Mouse (Mus musculus) naive thymus-derived CD4-positive, alpha-beta T cell, adult 2 months (primary cell): ENCODE measurements around the gene Shc4.

Source experiments
- DNase-seq: peaks from one replicate; pipeline ENCODE4 v3.0.0-alpha.2; 2011; ENCODE audit warnings: low read depth

Gene Shc4

DNA sequence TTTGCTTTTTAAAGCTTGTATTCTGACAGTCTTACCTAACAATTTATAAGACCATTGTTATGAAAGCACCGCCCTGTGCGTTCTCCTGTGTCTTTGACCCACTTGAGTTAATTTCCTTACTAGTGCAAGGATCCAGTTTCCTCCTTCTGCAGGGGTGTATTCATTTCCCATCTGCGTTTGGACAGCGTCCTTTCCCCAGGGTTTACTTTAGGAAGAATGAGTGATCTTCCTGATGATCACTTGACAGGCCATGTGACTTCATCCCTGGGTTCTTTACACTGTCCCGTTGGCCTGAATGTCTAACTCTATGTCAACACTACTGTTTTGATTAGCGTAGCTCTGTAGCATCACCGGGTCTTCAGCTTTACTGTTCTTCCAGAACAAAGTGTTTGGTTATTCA is 86.6 kb downstream of the Shc4 start:
- no peak for DNase-seq

DNA sequence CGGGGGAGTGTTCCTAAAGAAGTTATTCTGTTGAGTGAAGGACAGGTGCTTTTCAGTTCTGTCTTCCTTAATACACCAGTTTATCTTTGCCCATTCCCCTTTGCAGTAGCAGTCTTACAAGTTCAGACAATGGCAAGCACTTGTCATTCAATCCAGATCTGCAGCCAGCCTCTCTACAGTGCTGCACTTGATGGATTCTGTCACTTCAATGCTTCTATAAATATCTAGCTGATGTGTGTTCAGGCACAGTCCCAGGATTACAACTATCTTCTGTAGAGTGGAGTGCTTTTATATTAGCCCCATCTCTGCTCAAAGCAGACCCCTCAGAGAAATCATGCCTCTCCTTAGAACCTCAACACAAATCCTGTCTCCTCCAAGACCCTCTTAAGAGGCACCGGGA is 93.9 kb downstream of the Shc4 start:
- DNase-seq, result no peak

DNA sequence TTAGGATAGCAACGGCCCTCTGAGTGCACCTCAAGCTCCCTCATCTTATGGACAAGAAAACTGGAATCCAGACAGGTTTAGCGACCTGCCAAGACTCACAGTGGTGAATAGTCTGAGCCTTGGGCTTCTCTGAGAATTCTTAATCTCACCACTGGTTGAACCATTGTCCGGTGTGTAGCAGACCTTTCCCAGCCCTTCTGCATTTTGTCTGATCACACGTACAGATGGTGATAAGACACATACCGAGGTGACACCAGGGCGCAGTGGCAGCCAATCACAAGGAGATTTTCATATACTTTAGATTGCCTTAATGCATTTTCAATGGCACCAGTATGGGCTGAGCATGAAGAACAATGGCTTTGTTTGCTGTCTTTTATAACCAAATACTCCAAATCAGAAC is 95.5 kb downstream of the Shc4 start:
- no peak for DNase-seq

DNA sequence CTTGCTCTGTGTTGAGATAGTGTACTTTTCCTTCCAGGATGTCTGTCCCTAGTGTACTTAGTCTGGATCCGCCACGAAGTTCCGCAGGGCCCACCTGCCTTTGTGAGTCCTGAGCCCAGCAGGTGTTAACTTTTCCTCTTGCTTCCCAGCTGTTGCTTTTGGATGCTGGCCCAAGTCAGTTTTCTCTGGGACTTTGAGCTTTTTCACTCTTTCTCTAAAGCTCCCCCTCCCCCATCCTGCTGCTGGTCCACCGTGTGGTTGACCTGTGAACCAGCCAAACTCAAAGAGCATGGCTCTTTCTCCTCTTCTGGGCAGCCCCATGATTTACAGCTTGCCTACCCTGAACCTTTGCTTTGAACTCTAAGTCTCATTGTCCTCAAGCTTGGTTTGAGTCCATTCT is 97.4 kb downstream of the Shc4 start:
- no peak for DNase-seq

DNA sequence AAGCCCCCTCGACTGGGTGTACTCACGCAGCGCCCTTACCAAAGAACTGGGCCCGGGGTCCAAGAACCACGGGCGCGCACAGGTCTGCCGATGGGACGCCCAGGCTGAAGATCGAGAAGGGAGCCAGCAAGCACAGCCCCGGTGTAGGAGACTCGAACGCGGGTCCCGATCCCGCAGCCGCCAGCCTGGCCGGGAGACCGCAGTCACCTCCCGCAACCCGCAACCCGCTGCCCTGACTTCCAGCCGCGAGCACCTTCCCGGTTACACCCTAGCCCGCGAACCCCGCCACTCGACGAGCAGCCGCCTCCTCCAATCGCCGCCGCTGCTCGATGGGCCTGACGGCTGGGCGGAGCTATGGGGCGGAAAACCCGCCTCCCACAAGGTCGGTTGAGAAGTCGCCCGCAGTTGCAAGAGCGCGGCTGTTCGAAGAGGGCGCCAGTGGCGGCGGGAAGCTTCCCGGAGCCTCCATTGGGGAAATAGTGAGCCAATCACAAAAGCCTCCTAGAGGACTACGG is 99.1 kb downstream of the Shc4 start, which contains the start of gene Cep152:
Cep152 (minus strand) TSS at position 277 of the 515 bp plus-strand sequence.
- peak; percentile 95 for DNase-seq

DNA sequence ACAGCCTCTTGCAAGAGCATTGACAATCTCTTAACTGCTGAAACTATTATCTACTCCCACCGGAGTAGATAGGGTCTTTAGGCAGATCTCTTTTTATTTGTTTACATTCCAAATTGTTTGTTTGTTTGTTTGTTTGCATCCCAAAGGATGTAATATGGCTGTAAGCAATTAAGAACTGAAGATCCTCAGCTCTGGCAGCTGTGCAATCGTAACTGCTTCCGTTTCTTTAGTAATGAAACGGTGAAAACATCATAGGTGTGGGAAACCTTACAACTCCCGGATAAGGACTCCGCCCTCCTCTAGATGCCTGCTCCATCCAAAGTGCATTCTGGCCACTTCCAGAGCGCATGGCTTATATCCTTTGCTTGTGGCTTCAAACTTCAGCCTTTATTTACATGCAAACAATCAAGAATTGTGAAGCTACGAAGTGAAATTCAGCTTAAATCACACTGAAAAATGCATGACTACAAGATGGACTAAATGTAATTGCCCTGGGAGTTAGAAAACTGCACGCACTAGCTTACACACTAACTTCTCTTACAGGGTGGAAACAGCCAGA is 99.7 kb downstream of the Shc4 start:
- no peak for DNase-seq

DNA sequence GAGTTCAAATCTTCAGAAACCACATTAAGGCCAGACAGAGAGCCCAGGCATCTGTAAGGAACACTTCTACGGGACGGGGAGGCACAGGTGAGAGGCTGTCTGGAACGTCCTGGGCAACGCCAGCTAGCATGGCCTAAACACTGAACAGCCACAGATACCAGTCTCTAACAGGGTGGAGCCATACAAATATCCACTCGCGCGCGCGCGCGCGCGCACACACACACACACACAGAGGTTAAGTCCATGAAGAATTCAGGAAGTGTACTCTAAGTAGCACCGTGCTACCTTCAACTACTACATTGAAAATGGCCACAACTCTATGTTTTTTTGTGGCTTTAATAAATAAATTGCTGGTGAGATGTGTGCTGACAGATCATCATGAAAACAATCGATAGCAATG is 100.7 kb downstream of the Shc4 start:
- no peak for DNase-seq

DNA sequence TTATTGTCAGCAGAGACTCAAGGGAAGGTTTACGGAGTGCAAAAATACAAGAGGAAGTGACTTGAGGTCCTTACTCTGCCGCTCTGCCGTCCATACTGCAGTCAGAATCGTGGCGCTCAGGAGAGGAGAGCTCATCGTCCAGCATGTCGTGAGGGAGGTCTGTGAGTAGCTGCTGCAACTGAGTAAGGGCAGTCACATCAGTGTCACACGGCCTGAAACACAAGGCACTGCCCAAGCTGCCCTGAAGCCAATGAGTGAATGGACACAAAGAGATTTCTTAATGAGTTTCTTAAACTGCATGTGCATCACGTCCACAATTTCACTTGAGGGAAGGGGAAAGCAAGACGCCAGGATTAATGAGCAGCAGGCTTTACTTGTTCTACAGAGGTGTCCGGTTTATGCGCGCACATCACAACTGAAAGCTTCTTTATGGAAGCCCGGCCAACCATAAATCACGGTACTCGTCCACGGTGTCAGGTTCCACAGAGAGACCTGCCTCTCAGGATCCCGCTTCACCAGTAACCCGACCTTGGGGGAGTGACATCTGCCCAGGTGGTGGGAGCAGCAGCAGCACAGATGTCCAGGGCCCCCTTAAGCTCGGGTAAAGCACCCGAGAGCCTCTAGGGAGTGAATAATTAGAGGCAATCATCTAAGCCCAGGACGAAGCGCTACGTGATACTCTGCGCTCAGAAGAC is 103.6 kb downstream of the Shc4 start:
- no peak for DNase-seq

DNA sequence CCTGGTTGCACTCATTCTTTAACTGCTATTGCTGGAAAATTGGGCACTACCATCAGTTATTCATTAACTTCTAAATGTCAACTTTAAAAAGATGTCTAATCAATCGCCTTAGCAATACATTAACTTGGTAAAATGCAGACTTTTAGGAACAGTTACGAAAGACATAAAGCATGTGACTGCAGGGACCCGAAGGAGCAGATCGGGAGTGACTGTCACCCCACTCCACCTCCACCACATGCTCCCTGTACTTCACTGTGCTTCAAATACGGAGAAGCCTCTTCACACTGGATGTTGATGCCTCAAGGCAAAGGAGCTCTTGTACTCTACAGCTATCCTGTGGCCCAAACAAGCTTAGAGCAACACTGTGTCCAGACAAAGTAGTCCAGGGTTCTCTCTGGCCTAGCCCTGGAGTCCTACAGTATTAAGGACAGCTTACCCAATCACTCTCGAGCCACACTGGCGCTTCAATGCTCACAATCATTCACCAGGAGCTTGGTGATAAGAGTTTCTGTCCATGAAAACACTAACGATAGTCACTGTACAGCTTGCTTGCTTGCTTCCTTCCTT is 108.0 kb downstream of the Shc4 start:
- DNase-seq, result no peak

DNA sequence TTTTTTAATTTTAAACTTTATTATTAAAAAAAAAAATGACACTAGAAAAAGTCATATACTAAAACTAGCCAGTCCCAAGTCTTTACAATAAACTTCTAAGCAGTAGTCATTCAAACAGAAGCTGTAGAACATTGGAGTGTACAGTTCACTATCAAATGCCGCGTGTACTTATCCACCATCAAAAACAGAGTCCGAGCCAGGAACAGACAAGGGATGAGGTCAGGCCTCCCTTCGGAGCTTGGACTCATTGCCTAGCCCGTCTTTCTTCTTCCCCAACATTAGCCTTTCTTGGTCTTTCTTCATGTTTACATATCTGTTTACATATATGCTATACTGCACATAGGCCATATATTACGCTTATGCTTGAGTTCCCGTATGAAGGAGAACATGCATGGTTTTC is 108.5 kb downstream of the Shc4 start:
- DNase-seq, result no peak

DNA sequence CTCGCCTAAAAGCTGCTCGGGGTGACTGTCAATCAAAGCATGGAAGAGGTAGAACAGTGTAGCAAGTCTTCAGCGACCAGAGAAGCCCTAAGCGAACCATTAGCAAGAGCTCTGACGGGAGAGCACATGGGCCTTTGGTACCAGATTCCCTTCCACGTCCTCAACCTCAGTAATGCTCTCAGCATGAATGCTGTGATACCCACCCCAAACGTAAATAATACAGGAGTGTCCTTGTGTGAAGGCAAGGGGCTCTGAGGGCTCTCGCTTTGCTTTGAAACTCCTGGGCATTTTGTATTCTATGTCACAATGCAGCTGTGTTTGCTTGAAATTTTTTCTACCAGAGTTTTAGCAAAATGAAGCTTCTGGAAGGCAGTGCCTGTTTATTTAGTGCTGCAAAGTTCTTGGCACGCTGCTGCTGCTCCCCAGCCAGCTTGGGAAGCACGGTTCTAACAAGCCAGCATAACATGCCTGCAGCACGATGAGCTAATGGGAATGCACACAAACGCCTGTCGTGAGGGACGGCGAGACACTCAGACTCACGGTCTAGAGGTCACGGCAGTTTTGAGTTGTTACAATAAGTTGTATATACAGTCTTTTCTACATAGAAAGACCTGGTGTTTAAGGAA is 117.6 kb downstream of the Shc4 start:
- DNase-seq, result no peak

DNA sequence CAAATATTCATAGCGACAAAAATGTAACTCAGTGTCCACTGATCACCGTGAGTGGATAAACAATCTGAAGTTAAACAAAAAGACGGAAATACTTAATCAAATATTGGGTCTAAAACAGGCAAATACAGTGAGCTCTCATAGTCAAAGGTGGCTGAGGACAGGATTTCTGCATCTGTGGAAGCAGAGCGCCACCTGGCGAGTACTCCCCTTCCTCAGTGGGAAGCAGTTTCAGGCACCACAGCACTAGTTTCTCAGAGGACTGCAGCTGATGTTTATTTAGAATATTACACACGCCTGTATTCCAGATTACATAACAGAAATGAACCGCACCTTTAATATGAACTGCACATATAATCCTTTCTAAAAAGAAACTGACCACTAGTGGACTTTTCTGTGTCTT is 119.3 kb downstream of the Shc4 start:
- DNase-seq, result no peak

DNA sequence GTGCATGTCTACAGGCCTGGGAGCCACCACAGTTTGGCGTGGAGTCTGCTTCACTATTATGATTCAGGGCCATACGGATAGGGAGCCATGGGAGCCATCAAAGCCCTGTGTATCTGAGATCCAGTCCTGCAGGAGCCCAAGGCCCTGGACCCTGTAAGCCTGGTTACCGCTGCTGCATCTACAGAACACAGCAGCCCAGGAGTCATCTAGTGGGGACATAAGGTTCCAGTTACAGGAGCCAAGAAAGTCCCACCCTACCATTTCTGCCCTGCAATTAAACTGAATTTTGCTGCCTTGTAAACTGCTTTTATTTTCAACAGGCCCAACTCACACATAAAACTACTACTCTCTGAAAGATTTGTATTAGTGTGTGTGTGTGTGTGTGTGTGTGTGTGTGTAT is 121.0 kb downstream of the Shc4 start:
- no peak for DNase-seq

DNA sequence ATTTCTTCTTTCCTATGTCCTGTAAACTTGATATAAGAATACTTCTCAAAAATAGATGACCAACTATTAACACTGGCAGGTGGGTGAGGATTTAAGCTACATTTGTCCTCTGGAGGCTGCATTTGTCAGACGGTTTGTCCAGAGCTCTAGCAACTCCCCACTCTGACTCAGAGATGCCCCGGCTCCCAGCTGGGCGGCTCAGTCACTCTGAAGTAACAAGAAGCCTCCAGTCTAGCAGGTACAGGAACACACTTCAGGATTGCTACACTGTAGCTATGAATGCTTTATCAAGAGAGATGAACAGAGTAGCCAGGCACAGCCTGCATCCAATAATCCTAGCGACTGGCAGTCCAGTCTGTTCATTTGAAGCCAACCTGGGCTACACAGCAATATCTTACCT is 125.0 kb downstream of the Shc4 start:
- DNase-seq, result no peak

DNA sequence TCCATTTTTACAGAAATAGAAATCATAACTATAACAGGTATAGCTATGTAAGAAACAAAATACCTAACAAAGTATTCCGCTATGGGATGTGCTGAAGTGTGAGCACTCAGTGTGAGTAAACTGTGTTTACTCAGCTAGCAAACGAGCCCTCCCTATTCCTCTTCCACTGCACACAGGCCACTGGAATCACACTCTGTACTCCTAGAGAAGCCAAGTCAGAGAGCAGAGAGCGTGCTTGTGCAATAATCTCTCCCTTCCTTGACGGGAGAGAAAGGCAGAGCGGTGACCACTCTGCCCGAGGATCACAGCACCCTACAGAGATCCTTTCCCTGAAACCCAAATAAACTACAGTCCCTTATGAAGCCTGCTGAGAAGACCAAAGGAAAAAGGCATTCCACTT is 125.7 kb downstream of the Shc4 start:
- DNase-seq, result no peak

DNA sequence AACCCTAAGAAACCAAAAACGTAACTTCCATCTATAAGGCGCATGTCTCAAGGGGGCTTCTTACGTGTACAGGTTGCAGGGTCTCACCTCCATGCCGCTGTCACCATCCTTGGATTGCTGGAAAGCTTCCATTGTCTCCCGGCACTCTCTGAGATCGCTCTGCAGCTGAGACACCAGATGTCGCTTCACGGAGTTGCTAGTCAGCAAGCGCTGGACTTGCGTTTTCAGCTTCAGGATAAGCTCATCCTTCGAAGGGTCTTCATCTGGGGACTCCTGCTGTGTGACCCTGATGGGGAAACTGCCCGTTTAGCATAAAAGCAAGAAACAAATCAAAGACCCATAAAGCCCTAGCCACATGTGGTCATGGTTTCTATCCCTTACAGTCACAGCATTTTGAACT is 129.2 kb downstream of the Shc4 start:
- no peak for DNase-seq

DNA sequence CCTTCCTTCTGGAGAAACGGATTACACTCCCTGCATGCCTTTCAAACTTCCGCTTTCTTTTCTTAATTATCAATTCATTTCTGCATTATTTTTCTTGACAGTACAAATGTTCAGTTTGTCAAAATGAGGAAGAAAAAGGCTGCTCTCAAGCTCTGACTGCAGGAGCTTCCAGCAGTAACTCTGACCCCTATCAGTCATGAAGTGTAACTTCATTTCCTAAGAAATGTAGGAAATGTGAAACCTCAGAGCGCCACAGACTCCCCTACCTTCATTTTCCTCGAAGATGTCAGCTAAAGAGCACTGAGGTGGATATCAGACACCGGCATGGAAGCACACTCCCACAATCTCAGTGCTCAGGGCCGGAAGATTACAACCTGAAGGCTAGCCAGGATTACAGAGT is 129.9 kb downstream of the Shc4 start:
- no peak for DNase-seq

DNA sequence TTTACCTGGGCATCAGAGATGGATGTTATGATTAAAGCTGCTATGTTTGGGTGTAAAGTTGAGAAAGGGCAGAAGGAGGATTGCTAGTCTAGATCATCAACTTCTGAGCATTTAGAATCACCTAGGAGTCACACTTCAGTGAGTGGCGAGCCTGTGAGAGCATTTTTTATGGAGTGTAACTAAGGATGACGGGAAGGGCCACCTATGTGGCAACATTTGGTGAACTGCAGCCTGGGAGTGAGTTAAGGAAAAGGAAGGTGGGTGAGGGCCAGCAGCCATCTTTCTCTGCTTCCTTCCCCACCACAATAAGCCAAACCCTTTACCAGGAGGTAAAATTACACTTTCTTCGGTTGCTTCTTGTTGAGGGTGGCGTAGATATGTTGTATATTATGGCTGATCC is 132.1 kb downstream of the Shc4 start:
- no peak for DNase-seq

DNA sequence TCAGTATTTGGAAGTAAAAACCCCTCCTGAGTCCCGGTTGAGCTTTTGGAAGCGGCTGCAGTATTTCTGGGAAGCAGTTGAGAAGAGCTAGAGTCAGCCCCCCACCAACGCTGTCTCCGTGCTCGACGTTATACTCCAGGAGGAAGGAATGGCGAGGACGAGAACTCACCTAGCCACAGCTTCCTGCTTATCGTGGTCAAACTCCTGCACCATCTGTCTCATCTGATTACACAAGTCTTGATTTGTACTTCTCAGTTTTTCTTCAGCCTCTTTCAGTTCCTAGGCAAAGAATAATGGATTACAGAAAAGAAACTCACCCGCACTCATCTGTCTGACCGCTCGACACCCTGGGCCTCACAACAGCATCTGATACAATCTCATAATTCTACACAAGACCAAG is 134.7 kb downstream of the Shc4 start:
- no peak for DNase-seq

DNA sequence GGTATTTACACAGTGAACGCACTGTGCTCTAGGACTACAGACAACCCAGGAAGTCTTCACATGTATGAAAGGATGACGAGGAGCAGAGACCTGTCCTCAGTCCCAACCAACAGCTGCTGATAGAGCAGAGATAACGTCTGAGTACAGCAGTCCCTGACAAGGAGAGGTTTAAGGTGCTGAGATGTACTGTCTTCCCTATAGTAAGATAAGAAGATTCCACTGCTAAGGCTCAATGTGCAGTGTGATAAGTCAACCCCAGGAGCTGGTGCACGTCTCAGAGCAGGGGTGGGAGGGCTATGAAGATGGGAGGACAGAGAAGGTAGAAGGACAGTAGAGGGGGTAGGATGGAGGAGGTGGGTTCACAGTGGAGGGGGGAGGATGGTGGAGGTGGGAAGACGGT is 142.9 kb downstream of the Shc4 start:
- no peak for DNase-seq

DNA sequence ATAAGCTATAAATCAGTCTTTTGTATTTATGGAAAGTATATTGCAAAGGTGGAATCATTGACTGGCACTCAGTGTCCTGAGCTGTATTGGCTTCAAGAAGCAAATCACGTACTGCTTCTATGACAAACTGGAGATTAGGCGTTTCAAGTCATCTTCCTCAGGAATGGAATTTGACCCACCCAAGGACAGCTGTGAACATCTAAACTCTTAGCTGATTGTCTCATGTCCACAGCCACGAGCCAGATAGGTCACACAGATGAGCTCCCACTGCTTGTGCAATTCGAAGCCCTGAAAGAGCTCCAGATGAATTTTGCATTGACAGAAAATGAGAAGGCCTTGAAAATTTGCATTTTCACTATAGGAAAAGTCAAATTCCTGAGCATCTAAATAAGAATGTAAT is 146.3 kb downstream of the Shc4 start:
- no peak for DNase-seq
